Mouse (Mus musculus) ES-E14 (cell line): ENCODE data around the gene Morn1. TPM values are rescaled to one million over a fixed set of nuclear protein-coding genes. Genes with fewer than 3 reads are reported as not detected.
A peak's percentile ranks its signal among the peaks of the same experiment; 100 is the strongest.

ENCODE experiments used
- DNase-seq: peaks from one replicate; pipeline ENCODE4 v3.0.0-alpha.2; 2013; ENCODE audit warnings: low read depth, low spot score
- H3K27ac ChIP-seq: 2 replicates; pipeline ENCODE4 v1.5.1; 2012; ENCODE audit warnings: low read depth, mild to moderate bottlenecking, low read length, moderate library complexity, mixed read lengths; ENCODE audit not compliant: poor library complexity, insufficient read depth, severe bottlenecking
- H3K36me3 ChIP-seq: 2 replicates; pipeline ENCODE4 v1.6.1; 2012; ENCODE audit warnings: mild to moderate bottlenecking, low read length, moderate library complexity, mixed read lengths; ENCODE audit not compliant: control insufficient read depth, poor library complexity, insufficient read depth, severe bottlenecking
- H3K4me1 ChIP-seq, 2 experiments: fragments of 150-350 bp in 1 of 2; sonication (generic) in 1 of 2; 2 replicates each; pipeline ENCODE4 v1.6.1; 2012; ENCODE audit warnings: low read length in 2 of 2, mild to moderate bottlenecking in 1 of 2, mixed read lengths in 1 of 2; ENCODE audit not compliant: control insufficient read depth in 2 of 2, insufficient read depth in 2 of 2, poor library complexity in 1 of 2
- H3K4me3 ChIP-seq, 2 experiments: fragments of 150-350 bp in 1 of 2; sonication (generic) in 1 of 2; 2 replicates each; pipeline ENCODE4 v1.5.1; 2012; ENCODE audit warnings: low read length in 2 of 2, low read depth in 1 of 2, mild to moderate bottlenecking in 1 of 2, mixed read lengths in 1 of 2; ENCODE audit not compliant: insufficient read depth in 1 of 2, poor library complexity in 1 of 2, severe bottlenecking in 1 of 2
- H3K9ac ChIP-seq: 2 replicates; pipeline ENCODE4 v1.6.1; 2012; ENCODE audit warnings: low read depth, mild to moderate bottlenecking, low read length, mixed read lengths; ENCODE audit not compliant: poor library complexity, insufficient read depth, severe bottlenecking
- H3K9me3 ChIP-seq: fragments of 150-350 bp; sonication (generic); 2 replicates; pipeline ENCODE4 v1.6.1; 2012; ENCODE audit warnings: low read depth, mild to moderate bottlenecking, low read length; ENCODE audit not compliant: control insufficient read depth, insufficient read depth
- CHD2 ChIP-seq: IDR thresholded peaks from 2 replicates; pipeline ENCODE4 v1.6.1; 2014; ENCODE audit warnings: mild to moderate bottlenecking, low read depth, low read length, inconsistent platforms
- HCFC1 ChIP-seq: IDR thresholded peaks from 2 replicates; pipeline ENCODE4 v1.6.1; 2012; ENCODE audit warnings: low read length, inconsistent platforms, borderline replicate concordance; ENCODE audit not compliant: insufficient read depth
- MAFK ChIP-seq: IDR thresholded peaks from 2 replicates; pipeline ENCODE4 v1.6.1; 2014; ENCODE audit warnings: mild to moderate bottlenecking, low read depth, low read length, inconsistent platforms; ENCODE audit not compliant: insufficient read depth
- ZC3H11A ChIP-seq: IDR thresholded peaks from 2 replicates; pipeline ENCODE4 v1.6.1; 2012; ENCODE audit warnings: low read depth, mild to moderate bottlenecking, inconsistent platforms, low read length, borderline replicate concordance
- ZNF384 ChIP-seq: IDR thresholded peaks from 2 replicates; pipeline ENCODE4 v1.6.1; 2012; ENCODE audit warnings: low read depth, low read length, inconsistent platforms
- in situ Hi-C, 2 experiments: fragments of 600-800 bp; cut with MboI; formaldehyde crosslinking; loops; one replicate each; pipeline ENCODE4 v1.15.1; 2025; ENCODE audit warnings: low sequenced_read_pairs in 2 of 2, inconsistent platforms in 1 of 2; ENCODE audit not compliant: unreplicated experiment in 2 of 2
- total RNA-seq: library from RNA; depleted of rRNA; stranded (reverse); fragments of 300-350 nt; gene quantifications from 2 replicates; pipeline ENCODE4 v1.2.3, GENCODE M21; 2012

The Morn1 gene
- total RNA-seq, 1 experiment, result 3.4 TPM

- Histone ChIP-seq H3K9me3 (no peaks in the 10 kb centered on the region), H3K9ac (peak overlapping the region; percentile 61), H3K4me1 (peaks cover 13 to 22% of the 10 kb centered on the region in 2 experiments), H3K36me3 (peaks cover 2% of the 10 kb centered on the region; the same call in 1 of the 2 replicates), H3K27ac (no peak overlapping the region), H3K4me3 (peak overlapping the region; percentile 47 to 66)
- in situ Hi-C loops, result no loop called here
- peak; percentile 67 for DNase-seq
- TF ChIP-seq ZC3H11A (no peak), CHD2 (no peak; the same call in 1 of the 2 replicates), ZNF384 (no peak), MAFK (no peak), HCFC1 (no peak)
These were observed 64.1 kb downstream of the Morn1 start for GRCm38 (mm10) chr4:155150276-155151113.

GRCm38 (mm10) chr4:155151221-155151788 is 64.9 kb downstream of the Morn1 start:
- Histone ChIP-seq H3K9me3 (no peaks in the 10 kb centered on the region), H3K27ac (no peak overlapping the region), H3K4me1 (peaks cover 19 to 25% of the 10 kb centered on the region in 2 experiments), H3K4me3 (peak overlapping the region; percentile 47 to 66), H3K9ac (peak overlapping the region; percentile 61; the same call in 1 of the 2 replicates), H3K36me3 (peaks cover 5% of the 10 kb centered on the region; the same call in 1 of the 2 replicates)
- DNase-seq, result no peak
- in situ Hi-C loops, result no loop called here
- TF ChIP-seq ZNF384, result no peak
- no peak for TF ChIP-seq HCFC1

GRCm38 (mm10) chr4:155151845-155152244 is 65.5 kb downstream of the Morn1 start:
- Histone ChIP-seq H3K4me3 (no peak overlapping the region), H3K27ac (no peak overlapping the region), H3K9ac (no peak overlapping the region), H3K4me1 (peaks cover 19 to 27% of the 10 kb centered on the region in 2 experiments), H3K9me3 (no peaks in the 10 kb centered on the region), H3K36me3 (peaks cover 10% of the 10 kb centered on the region; the same call in 1 of the 2 replicates)
- in situ Hi-C loops, result no loop called here
- DNase-seq, result no peak
- TF ChIP-seq CHD2 (no peak), MAFK (no peak), ZNF384 (no peak), ZC3H11A (no peak), HCFC1 (no peak)

DNA sequence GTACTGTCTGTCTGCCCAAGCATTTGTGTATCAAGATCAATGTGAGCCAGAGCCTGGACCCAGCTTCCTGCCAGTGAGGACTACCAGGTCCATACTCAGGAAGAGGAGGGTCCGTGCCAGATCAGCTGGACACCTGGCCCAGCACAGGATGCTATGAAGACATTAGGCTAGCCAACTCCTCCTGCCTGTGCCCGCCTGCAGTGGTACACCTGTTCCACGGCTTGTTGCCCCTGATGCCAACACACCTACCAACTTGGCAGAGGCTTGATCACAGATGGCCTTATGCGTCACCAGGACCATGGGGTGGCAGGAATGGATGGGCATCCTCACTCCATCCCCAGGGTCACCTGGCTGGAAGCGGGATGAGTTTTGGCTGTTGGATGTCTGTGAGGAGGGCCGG is 66.1 kb downstream of the Morn1 start:
- Histone ChIP-seq H3K36me3 (peaks cover 16% of the 10 kb centered on the region; the same call in 1 of the 2 replicates), H3K4me1 (peaks cover 20 to 27% of the 10 kb centered on the region in 2 experiments)
- in situ Hi-C loops, result no loop called here

More for the DNA sequence above, 66.1 kb downstream of the Morn1 start:
- H3K9ac ChIP-seq, result no peak overlapping the region
- no peak overlapping the region for H3K27ac ChIP-seq
- no peaks in the 10 kb centered on the region for H3K9me3 ChIP-seq
- DNase-seq, result no peak
- TF ChIP-seq ZC3H11A (no peak), ZNF384 (no peak), HCFC1 (no peak), CHD2 (no peak), MAFK (no peak)
- no peak overlapping the region for H3K4me3 ChIP-seq
